Mouse (Mus musculus) cerebellum, postnatal 4 days (tissue): ENCODE measurements around the gene Stoml1.

Source experiments
- DNase-seq, 2 experiments: peaks; one replicate each; pipeline ENCODE4 v3.0.0; 2022; ENCODE audit warnings: low spot score in 2 of 2, mixed read lengths in 1 of 2

The Stoml1 gene

GRCm38 (mm10) chr9:58303115-58303514 lies 50.2 kb downstream of the Stoml1 start:
- DNase-seq = no peak

- no peak for DNase-seq
Measured at GRCm38 (mm10) chr9:58303599-58304271, 50.8 kb downstream of the Stoml1 start.

DNA sequence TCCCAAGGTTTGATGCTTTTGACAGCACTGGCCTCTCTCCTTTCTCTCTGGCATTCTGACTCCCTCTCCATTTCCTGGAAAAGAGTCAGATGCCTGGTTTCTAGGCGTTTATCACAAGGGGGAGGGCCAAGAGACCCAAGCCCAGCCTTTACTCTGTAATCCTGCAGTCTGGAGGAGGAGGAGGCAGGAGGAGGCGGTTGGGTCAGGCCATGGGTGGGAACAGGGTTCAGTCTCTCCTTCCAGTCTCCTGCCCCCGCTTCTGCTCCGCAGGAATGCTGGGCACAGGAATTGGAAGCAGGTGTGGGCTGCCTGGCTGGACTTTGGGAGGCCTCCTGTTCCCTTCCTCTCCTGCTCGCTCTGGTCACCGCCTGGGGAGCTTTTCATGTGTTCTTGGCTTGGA lies 52.7 kb downstream of the Stoml1 start:
- no peak for DNase-seq

DNA sequence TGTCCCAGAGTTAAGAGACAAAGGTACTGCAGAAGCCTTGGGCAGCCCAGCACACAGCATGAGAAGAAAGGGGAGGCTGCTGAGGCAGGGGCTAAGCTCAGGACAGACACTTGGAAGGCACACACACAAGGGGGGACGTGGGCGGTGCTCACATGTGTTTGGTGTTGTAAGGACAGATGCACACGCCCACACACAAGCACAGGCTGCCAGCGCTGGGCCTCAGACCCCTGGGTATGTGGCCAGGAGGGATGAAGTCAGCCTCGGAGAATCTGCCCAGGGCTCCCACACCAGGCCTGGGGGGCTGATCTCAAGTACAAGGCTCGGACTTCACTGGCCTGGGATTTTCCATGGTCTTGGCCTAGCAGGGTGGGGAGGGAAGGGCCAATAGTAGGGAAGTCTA lies 55.4 kb downstream of the Stoml1 start:
- DNase-seq = no peak

- no peak for DNase-seq
Measured at GRCm38 (mm10) chr9:58310043-58310660, 57.2 kb downstream of the Stoml1 start.

DNA sequence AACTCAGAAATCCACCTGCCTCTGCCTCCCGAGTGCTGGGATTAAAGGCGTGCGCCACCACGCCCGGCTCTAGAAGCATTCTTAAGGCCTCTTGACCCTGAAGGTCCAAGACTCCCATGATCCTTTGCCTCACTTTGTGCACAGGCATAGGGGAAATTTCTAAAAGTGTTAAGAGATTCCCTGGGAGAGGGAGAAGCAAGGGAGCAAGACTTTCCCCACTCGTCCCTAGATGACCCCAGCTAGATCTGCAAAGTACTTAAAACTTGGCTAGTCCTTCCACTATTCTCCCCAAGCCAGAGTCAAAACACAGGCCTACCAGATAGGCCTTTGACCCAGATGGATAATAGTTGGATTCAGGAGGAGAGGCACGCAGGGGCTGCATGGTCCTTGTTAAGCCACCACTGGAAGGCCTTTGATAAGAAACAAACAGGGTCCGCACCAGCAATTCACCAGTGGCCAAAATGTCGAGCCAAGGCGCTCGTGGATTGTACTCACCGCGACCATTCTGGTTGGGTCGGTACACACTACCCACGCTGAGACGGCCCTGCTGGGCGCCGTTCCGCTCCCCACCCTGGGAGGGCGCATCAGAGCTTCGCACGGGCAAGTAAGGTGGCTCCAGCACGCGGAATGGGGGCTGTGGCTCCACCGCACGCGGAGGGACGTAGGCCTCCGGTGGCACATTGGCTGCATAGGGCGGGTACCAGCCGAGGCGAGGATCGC lies 58.4 kb downstream of the Stoml1 start:
- no peak for DNase-seq
